Comparison of ENCODE assay signal across 18 mouse cellular contexts in genomic region chr1:75363868-75364267, GRCm38 (mm10). TPM values are rescaled to one million over a fixed set of nuclear protein-coding genes. Genes with fewer than 3 reads are reported as not detected.
"Had no signal": no experiment of that assay in that cellular context is flagged by ENCODE, and none has a peak within 500 bp of the region (broad histone marks: within the 10 kb centered on the region; RNA-seq: fewer than 3 reads in every experiment).

No protein-coding gene starts in this region.

- DNase-seq: lung, adult 18-20 months; lung, embryonic 14.5 days; lung, postnatal 10 days; lung, postnatal 4 days; midbrain, embryonic 14.5 days; retina, postnatal 1 day; right cerebral cortex, postnatal 14 days; thymus, adult 18-20 months; thymus, postnatal 14 days; thymus, postnatal 36 days had no signal

- H3K27ac ChIP-seq: liver, embryonic 14.5 days; midbrain, embryonic 10.5 days; midbrain, embryonic 12.5 days; neural tube, embryonic 13.5 days; stomach, embryonic 15.5 days had no signal

- H3K9ac ChIP-seq: liver, embryonic 14.5 days; lung, embryonic 14.5 days; midbrain, embryonic 12.5 days; neural tube, embryonic 13.5 days; stomach, embryonic 15.5 days had no signal

- H3K9me3 ChIP-seq: midbrain, embryonic 10.5 days; midbrain, embryonic 12.5 days; neural tube, embryonic 13.5 days; stomach, embryonic 15.5 days had no signal

- ATAC-seq: midbrain, embryonic 16.5 days had no signal

- H3K4me2 ChIP-seq: lung, embryonic 14.5 days; midbrain, embryonic 12.5 days; neural tube, embryonic 13.5 days; stomach, embryonic 15.5 days had no signal

- H3K36me3 ChIP-seq: midbrain, embryonic 10.5 days; midbrain, embryonic 12.5 days; neural tube, embryonic 13.5 days; stomach, embryonic 15.5 days had no signal

- H3K4me3 ChIP-seq: midbrain, embryonic 10.5 days; midbrain, embryonic 12.5 days; neural tube, embryonic 13.5 days; stomach, embryonic 15.5 days had no signal

RNA-seq across cellular contexts. Expression of gene Des, which starts 3.7 kb away (rescaled TPM):
- total RNA-seq: megakaryocyte, adult 5-6 weeks; megakaryocyte-erythroid progenitor cell, adult 5-6 weeks had no signal

RNA-seq across cellular contexts. Expression of gene Speg, which starts 11.2 kb away (rescaled TPM):
- total RNA-seq: megakaryocyte-erythroid progenitor cell, adult 5-6 weeks had no signal
